Mouse (Mus musculus) megakaryocyte progenitor cell, adult 5-6 weeks (primary cell): Measurements from ENCODE around the gene Tacc3. TPM values are rescaled to one million over a fixed set of nuclear protein-coding genes. Genes with fewer than 3 reads are reported as not detected.

Experiments
- ATAC-seq: replicated peaks from 2 replicates; pipeline ENCODE4 v1.8.0; 2016; ENCODE audit warnings: mild to moderate bottlenecking, moderate TSS enrichment, inconsistent platforms; ENCODE audit not compliant: poor library complexity
- total RNA-seq, 2 experiments: library from RNA; stranded (forward) in 1 of 2; stranded (reverse) in 1 of 2; fragments of 157-497, 149-512 nt in 1 of 2; fragments of 200-1000 nt in 1 of 2; gene quantifications; 2 replicates each; pipeline versions ENCODE4 v1.2.3 to v1.2.4; 2015 to 2017

The Tacc3 gene
- total RNA-seq, 2 experiments from 2014 or later: 184 to 190 TPM

- ATAC-seq: peak; percentile 64
Measured at GRCm38 (mm10) chr5:33692393-33692792, 34.5 kb downstream of the Tacc3 start.

- ATAC-seq: no peak
Measured at GRCm38 (mm10) chr5:33694461-33694847, 36.5 kb downstream of the Tacc3 start.

- no peak; the same call in 1 of the 2 replicates for ATAC-seq
Measured at GRCm38 (mm10) chr5:33694848-33695717, 37.2 kb downstream of the Tacc3 start.

- no peak for ATAC-seq
Measured at GRCm38 (mm10) chr5:33695718-33696121, 37.8 kb downstream of the Tacc3 start.

- ATAC-seq: no peak
Measured at GRCm38 (mm10) chr5:33696430-33696829, 38.5 kb downstream of the Tacc3 start.

GRCm38 (mm10) chr5:33697534-33697933, 39.6 kb downstream of the Tacc3 start:
- ATAC-seq: no peak

GRCm38 (mm10) chr5:33697947-33698512, 40.1 kb downstream of the Tacc3 start:
- no peak for ATAC-seq

GRCm38 (mm10) chr5:33698669-33699068, 40.7 kb downstream of the Tacc3 start:
- no peak for ATAC-seq

GRCm38 (mm10) chr5:33700010-33700409, 42.1 kb downstream of the Tacc3 start:
- no peak for ATAC-seq

- ATAC-seq: no peak
Measured at GRCm38 (mm10) chr5:33701832-33702231, 43.9 kb downstream of the Tacc3 start.

- no peak for ATAC-seq
Measured at GRCm38 (mm10) chr5:33703999-33704398, 46.1 kb downstream of the Tacc3 start.

GRCm38 (mm10) chr5:33704945-33705611, 47.1 kb downstream of the Tacc3 start:
- no peak for ATAC-seq

GRCm38 (mm10) chr5:33705612-33706349, 47.9 kb downstream of the Tacc3 start:
- no peak for ATAC-seq

GRCm38 (mm10) chr5:33706350-33706629, 48.4 kb downstream of the Tacc3 start:
- 0 out of 2 replicates have a peak, but pooled peaks have one; percentile 34 for ATAC-seq

- ATAC-seq: no peak
Measured at GRCm38 (mm10) chr5:33707163-33707562, 49.2 kb downstream of the Tacc3 start.

- ATAC-seq: no peak
Measured at GRCm38 (mm10) chr5:33709037-33709436, 51.1 kb downstream of the Tacc3 start.

- no peak for ATAC-seq
Measured at GRCm38 (mm10) chr5:33712550-33712949, 54.6 kb downstream of the Tacc3 start.

GRCm38 (mm10) chr5:33715182-33715581, 57.3 kb downstream of the Tacc3 start:
- no peak for ATAC-seq

- peak; percentile 70 for ATAC-seq
Measured at GRCm38 (mm10) chr5:33716467-33716866, 58.5 kb downstream of the Tacc3 start.

GRCm38 (mm10) chr5:33718460-33718859, 60.5 kb downstream of the Tacc3 start:
- peak; percentile 33; the same call in 1 of the 2 replicates for ATAC-seq

- ATAC-seq: no peak
Measured at GRCm38 (mm10) chr5:33720852-33721490, 63.0 kb downstream of the Tacc3 start.
